Mouse (Mus musculus): ENCODE results near the gene Kif16b.

DNA sequence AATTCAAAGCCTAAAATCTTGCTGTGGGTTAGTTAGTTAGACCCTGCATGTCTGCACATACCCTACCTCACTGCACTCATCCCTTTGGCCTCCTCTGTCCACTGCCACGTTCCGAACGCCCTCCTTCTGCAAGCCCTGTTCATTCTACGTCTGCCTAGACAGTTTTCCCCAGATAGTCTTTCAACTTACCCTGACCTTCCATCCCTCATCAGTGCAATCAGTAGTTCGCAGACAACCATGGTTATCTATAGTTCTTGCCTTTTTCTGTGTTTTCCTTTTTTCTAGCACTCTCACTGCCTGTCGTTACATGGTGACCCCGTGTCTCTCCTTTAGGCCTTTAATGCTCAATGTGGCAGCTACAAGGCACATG lies 17.7 kb downstream of the Kif16b start:
- no peak for TF ChIP-seq CTCF (IDR thresholded peaks at IDR 0.05)
- no peak for TF ChIP-seq EP300 (IDR thresholded peaks at IDR 0.05)

Data from lung, postnatal 0 days (tissue).